Mouse (Mus musculus) left cerebral cortex, adult 2 months (tissue): Measurements from ENCODE around the gene Hid1. TPM values are rescaled to one million over a fixed set of nuclear protein-coding genes. Genes with fewer than 3 reads are reported as not detected.

Experiments
- DNase-seq, 2 experiments: peaks; one replicate each; pipeline ENCODE4 v3.0.0; 2021 to 2022; ENCODE audit warnings: low spot score in 2 of 2, mixed read lengths in 1 of 2; ENCODE audit errors: extremely low spot score in 1 of 2
- H3K27ac ChIP-seq: fragments of 200-600 bp; 2 replicates; pipeline ENCODE4 v1.8.1; 2022
- H3K4me3 ChIP-seq: fragments of 200-600 bp; 2 replicates; pipeline ENCODE4 v1.8.1; 2022
- CTCF ChIP-seq: fragments of 200-600 bp; IDR thresholded peaks from 2 replicates; pipeline ENCODE4 v1.8.1; 2022; ENCODE audit warnings: antibody characterized with exemption, mild to moderate bottlenecking, moderate library complexity
- intact Hi-C: fragments of 180-260 bp; cut with DNase I; formaldehyde crosslinking; loops from one replicate; pipeline ENCODE4 v1.15.1; 2025
- total RNA-seq, 2 experiments: library from RNA; stranded (reverse); gene quantifications; 2 replicates each; pipeline ENCODE4 v1.2.3; 2021

Hid1 gene
- total RNA-seq, 2 experiments from 2014 or later: 117 to 121 TPM

DNA sequence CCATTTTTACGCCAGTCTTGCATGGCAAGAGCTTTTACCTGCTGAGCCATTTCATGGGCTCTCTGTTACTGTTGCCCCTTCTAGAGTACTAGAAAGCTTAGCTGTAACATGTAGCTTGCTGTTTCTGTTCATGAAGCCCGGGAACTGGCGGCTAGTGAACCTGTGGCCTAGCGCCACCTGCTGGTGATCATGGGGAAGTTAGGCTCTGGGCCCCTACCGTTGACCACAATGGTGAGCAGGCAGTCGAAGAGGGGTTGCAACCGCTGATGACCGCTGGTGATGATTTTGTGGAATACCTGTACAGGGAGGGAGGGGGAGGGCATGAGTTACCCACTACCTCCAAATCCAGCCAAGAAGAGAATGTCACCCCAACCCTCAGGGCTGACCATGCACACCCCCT lies 13.4 kb downstream of the Hid1 start:
- H3K4me3 ChIP-seq: no peak overlapping the region
- peak; percentile 65 to 75 for DNase-seq
- peak; percentile 92 for TF ChIP-seq CTCF
- no peak overlapping the region for H3K27ac ChIP-seq
- intact Hi-C loops: loop anchor here (1.0 to 5.0 kb wide), 2 partner anchors 32 to 152 kb away; partner anchors contain the start of gene Ush1g

DNA sequence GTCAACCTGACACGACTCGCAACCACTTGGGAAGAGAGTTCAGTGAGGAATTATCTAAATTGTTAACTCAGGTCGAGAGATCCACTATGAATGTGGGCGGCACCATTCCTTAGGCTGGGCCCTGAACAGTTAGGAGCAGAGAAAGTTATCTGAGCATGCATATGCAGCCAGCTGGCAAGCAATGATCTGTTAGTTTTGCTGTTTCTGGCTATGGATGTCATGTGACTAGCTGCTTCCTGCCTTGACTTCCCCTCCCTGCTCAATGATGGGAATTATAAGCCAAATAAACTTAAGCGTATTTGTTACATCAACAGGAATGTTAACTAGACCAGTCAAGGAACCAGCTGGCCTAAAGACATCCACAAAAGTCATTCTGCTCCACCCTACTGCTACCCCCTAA lies 14.2 kb downstream of the Hid1 start:
- TF ChIP-seq CTCF: no peak
- intact Hi-C loops: loop anchor here (5.0 kb wide), 1 partner anchor 151 kb away; no protein-coding TSS in a partner anchor

DNA sequence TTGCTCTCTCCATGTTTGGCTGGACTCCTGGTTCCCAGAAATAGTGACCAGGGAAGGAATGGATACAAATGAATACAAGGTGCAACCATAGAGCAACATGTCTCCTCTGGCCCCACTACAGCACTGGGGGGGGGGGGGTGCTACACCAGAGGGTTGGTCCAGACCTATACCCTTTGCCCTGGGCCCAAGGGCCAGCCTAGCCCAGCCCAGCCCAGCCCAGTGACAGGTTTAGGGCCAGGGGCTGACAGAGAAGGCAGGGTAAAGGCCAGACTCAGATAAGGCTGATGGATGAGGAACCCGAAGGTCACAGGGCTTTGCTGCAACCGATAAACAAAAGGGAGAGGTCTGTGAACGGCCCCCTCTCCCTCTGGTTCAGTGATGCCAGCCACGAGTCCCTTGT lies 17.6 kb downstream of the Hid1 start:
- TF ChIP-seq CTCF: no peak
- Histone ChIP-seq H3K4me3 (no peak overlapping the region), H3K27ac (no peak overlapping the region)
- DNase-seq: no peak
- intact Hi-C loops: loop anchor here (5.0 kb wide), 1 partner anchor 148 kb away; no protein-coding TSS in a partner anchor

More for the DNA sequence above, 14.2 kb downstream of the Hid1 start:
- Histone ChIP-seq H3K4me3 (no peak overlapping the region), H3K27ac (no peak overlapping the region)
- DNase-seq: no peak

DNA sequence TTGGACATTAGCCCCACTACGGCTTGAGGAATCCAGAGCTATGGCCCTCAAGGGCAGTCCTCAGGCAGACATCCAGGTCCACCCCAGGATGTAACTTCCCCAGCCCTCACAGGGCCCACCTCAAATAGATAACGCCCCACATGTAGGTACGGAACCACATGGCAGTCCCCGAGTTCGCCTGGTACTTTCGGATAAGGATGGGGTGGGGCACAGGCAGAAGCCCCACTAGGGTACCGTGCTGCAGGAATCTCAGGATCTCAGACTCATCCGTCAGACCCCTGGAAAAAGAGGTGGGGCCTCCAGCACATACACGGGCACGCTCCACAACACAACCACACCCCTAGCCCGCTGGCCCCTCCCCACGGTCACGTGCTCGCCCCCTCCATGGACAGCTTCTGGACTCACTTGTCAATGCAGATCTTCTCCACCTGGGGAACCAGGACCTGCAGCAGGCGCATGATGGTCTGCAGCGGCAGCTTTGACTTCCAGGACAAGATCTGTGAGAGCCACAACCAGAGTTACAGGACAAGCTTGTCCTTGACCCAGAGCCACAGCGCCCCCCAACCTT lies 18.8 kb downstream of the Hid1 start:
- no peak for DNase-seq
- H3K27ac ChIP-seq: no peak overlapping the region
- no peak for TF ChIP-seq CTCF
- no peak overlapping the region for H3K4me3 ChIP-seq
- intact Hi-C loops: no loop called here

DNA sequence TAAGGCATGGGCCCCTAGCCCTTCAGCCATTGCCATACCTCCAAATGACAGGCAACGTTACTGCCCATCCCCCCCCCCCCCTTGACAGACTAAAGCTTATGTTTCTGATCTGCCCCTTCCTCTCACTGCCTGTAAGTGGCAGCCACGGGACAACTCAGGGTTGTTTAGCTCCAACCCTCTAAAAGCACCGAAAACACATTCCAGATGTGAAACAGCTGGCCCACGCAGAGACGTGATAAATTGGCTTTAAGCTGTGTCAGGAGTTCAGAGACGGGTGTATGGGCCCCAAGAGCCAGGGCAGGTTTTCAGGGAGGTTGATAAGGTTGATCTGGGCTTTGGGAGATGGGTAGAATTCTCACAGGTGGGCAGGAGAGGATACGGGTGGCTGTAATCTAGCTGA lies 22.0 kb downstream of the Hid1 start:
- DNase-seq: no peak
- H3K27ac ChIP-seq: no peak overlapping the region
- TF ChIP-seq CTCF: no peak
- H3K4me3 ChIP-seq: no peak overlapping the region
- intact Hi-C loops: no loop called here

DNA sequence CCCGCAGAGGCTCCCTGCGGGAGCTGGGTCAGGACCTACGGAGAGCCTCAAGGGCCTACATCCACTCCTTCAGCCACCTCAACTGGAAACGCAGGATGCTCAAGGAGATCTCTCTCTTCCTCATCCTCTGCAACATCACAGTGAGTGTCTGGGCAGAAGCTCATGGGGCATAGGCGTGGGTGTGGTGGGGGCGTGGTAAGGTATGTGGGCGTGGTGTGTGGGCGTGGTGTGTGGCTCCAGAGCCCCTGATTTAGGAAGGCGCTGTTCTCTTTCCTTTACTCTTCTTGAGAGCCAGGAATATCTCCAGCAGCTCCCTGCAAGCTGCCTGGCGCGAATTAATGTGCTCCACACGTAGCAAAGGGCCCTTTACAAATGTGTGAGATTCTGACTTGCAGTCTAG lies 22.6 kb downstream of the Hid1 start:
- DNase-seq: no peak

DNA sequence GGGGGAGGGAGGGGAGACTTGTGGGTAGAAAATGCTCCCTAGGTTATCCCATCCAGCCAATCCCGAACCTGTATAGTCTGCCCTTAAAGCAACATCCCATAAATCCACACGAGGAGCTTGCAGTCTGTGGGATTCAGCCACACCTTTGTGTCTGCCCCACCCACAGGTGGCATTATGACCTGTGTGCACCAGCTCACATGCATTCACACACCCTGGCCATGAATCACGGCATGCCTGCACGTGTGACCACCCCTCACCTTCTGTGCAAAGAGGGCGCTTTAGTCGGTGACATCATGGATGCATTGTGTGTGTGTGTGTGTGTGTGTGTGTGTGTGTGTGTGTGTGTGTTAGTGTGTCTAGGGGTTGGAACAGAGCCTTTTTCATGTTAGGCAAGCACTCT lies 25.7 kb downstream of the Hid1 start:
- DNase-seq: no peak
- H3K4me3 ChIP-seq: no peak overlapping the region
- intact Hi-C loops: no loop called here
- no peak overlapping the region for H3K27ac ChIP-seq
- TF ChIP-seq CTCF: no peak

More for the DNA sequence above, 22.6 kb downstream of the Hid1 start:
- TF ChIP-seq CTCF: no peak
- Histone ChIP-seq H3K4me3 (no peak overlapping the region), H3K27ac (no peak overlapping the region)
- intact Hi-C loops: no loop called here

DNA sequence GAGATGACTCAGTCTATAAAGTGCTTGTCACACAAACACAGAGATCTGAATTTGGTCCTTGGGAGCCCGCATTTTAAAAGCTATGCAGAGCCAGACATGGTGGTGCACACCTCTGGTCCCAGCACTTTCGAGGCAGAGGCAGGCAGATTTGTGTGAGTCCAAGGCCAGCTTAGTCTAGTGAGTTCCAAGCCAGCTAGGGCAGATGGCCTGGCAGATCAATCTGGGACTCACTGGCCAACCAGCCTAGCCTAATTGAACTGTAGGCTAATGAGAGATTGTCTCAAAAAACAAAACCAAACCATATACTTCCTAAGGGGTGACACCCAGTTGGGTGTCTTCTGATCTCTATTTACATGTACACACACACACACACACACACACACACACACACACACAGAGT lies 26.3 kb downstream of the Hid1 start:
- no peak for TF ChIP-seq CTCF
- no peak overlapping the region for H3K4me3 ChIP-seq
- intact Hi-C loops: no loop called here
- no peak overlapping the region for H3K27ac ChIP-seq
- DNase-seq: no peak

DNA sequence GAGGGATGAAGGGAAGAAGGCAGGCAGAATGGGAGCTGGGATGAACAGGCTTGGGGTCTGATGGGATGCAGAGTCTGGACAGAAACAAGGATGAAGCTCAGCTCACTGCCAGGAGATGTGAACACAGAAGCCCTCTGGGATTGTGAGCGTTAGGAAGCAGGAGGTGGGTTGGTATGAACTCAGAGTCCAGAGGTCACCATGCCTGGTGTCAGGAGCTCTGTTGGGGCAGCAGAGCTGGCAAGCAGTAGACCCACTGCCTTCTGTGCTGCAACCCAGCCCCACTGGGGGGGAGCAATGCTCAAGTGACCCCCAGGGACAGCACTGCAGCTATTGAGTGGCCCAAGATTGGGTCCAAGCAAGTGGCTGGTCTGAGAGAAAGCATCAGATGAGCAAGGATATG lies 29.7 kb downstream of the Hid1 start:
- TF ChIP-seq CTCF: no peak
- no peak overlapping the region for H3K4me3 ChIP-seq
- intact Hi-C loops: no loop called here
- no peak for DNase-seq
- H3K27ac ChIP-seq: no peak overlapping the region

DNA sequence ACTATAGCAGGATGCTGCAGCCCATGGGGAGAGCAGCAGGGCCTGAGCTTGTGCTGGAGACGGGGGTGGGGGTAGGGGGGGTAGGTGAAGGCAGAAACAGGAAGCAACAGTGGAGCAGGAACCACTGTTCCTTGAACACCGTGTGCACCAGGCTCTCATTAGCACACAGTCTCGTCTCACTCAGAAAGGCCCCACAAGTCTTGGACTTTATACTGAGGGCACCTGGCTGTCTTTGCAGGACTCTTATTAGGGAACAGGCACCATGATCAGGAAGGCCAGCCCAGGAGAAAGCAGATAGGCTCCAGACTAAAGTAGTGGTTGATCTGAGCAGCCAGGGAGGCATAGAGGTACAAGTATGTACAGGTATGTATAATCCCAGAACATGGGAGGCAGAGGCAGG lies 30.2 kb downstream of the Hid1 start:
- Histone ChIP-seq H3K27ac (no peak overlapping the region), H3K4me3 (no peak overlapping the region)
- TF ChIP-seq CTCF: no peak
- DNase-seq: no peak
- intact Hi-C loops: no loop called here

DNA sequence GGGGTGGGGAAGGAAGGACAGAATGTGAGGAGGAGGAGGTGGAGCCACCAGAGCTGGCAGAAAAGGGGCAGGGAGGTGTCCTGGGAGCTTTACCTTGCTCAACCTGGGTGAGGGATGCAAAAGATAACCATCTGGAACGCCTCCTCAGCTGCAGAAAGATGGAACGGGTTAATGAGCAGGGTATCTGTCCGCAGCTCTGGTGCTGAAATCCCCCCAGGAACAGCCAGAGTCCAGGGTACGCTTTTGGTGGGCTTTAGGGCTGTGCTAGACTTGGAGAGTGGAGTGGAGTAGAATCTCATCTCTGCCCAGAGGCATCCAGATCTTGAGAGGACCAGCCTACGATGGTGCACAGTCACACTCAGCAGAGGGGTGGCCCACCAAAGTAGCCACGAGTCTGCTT lies 31.4 kb downstream of the Hid1 start:
- no peak overlapping the region for H3K4me3 ChIP-seq
- intact Hi-C loops: no loop called here
- TF ChIP-seq CTCF: no peak
- no peak for DNase-seq
- H3K27ac ChIP-seq: no peak overlapping the region

DNA sequence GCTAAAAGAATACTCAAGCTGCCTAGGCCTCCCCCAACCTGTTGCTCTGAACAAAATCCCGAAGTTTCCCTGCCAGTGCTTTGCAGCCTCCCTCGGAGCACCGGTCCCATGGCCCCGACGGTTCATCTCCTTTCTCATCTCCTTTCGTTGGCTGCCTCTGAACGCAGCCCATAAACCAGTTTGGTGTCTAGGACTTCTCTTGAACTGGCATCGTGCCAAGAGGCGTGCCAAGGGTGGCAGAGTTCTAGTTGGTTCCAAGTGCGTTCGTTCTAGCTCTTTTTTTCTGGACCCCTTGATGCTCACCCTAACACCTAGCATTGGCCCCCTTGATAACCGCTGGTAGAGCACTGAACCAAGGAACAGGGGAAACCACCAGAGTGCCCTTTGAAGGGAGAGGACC lies 32.3 kb downstream of the Hid1 start:
- intact Hi-C loops: no loop called here
- TF ChIP-seq CTCF: no peak
- no peak for DNase-seq
- Histone ChIP-seq H3K4me3 (no peak overlapping the region), H3K27ac (no peak overlapping the region)

DNA sequence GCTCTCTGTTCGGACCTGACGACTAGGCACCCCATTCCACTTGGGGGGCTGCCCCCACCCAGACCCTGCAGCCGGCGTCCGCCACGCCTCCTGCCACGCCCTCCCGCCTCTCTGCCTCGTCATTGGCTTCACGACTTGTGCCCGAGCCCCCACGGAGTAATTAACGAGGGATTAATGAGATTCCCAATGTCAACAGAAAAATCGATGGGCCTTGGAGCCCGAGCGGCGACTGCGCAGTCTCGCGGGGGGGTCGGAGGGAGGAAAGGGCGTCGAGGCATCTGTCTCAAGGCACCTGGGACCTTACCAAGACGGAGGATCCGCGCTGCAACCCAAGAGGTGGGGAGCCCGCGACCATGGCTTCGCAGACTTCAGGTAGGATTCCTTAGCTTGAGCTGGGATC lies 33.0 kb downstream of the Hid1 start, which contains the start of gene Otop3:
Otop3 (plus strand) TSS at position 201 of the 400 bp plus-strand sequence.
- Histone ChIP-seq H3K4me3 (no peak within 1 kb of the TSS), H3K27ac (no peak within 1 kb of the TSS)
- no peak for DNase-seq
- TF ChIP-seq CTCF: no peak
- intact Hi-C loops: no loop called here
